Mouse (Mus musculus): ENCODE measurements around the gene Syn3. TPM values are rescaled to one million over a fixed set of nuclear protein-coding genes. Genes with fewer than 3 reads are reported as not detected.

Gene Syn3
- polyA plus RNA-seq, 1 experiment from 2014 or later = 3.7 TPM

- 83% methylated on average over 3 of the region's 3 CpGs for WGBS
- Histone ChIP-seq H3K36me3 (ENCODE audit: control insufficient read depth, insufficient read depth, low read length) (no peaks in the 10 kb centered on the region), H3K27me3 (replicated peaks; ENCODE audit: control insufficient read depth, insufficient read depth, low read length) (no peaks in the 10 kb centered on the region), H3K4me3 (ENCODE audit: low read depth, low read length) (no peak overlapping the region), H3K9me3 (ENCODE audit: control insufficient read depth, low read length) (no peaks in the 10 kb centered on the region), H3K4me1 (replicated peaks; ENCODE audit: control insufficient read depth, insufficient read depth, low read length) (peaks cover 14% of the 10 kb centered on the region; the same call in 1 of the 2 replicates), H3K9ac (ENCODE audit: low read length) (no peak overlapping the region), H3K27ac (ENCODE audit: low read depth) (no peak overlapping the region), H3K4me2 (ENCODE audit: low read length) (no peak overlapping the region)
- ATAC-seq (replicated peaks; ENCODE audit: low FRiP score, low TSS enrichment, low read depth) = no peak
- no peak for DNase-seq (ENCODE audit: low spot score)
Observed at GRCm38 (mm10) chr10:86389357-86389756, 109.3 kb downstream of the Syn3 start.

GRCm38 (mm10) chr10:86388803-86389202 lies 109.9 kb downstream of the Syn3 start:
- H3K4me1 ChIP-seq (replicated peaks; ENCODE audit: control insufficient read depth, insufficient read depth, low read length) = peaks cover 14% of the 10 kb centered on the region; the same call in 1 of the 2 replicates
- no peaks in the 10 kb centered on the region for H3K27me3 ChIP-seq (replicated peaks; ENCODE audit: control insufficient read depth, insufficient read depth, low read length)
- no peak for ATAC-seq (replicated peaks; ENCODE audit: low FRiP score, low TSS enrichment, low read depth)
- H3K27ac ChIP-seq (ENCODE audit: low read depth) = no peak overlapping the region
- 82% methylated on average over 6 of the region's 6 CpGs for WGBS
- H3K9me3 ChIP-seq (ENCODE audit: control insufficient read depth, low read length) = no peaks in the 10 kb centered on the region
- H3K4me2 ChIP-seq (ENCODE audit: low read length) = no peak overlapping the region
- H3K4me3 ChIP-seq (ENCODE audit: low read depth, low read length) = no peak overlapping the region
- H3K36me3 ChIP-seq (ENCODE audit: control insufficient read depth, insufficient read depth, low read length) = no peaks in the 10 kb centered on the region
- DNase-seq (ENCODE audit: low spot score) = no peak
- no peak overlapping the region for H3K9ac ChIP-seq (ENCODE audit: low read length)

- WGBS = 72% methylated on average over 5 of the region's 5 CpGs
- ATAC-seq (replicated peaks; ENCODE audit: low FRiP score, low TSS enrichment, low read depth) = no peak
- H3K9me3 ChIP-seq (ENCODE audit: control insufficient read depth, low read length) = no peaks in the 10 kb centered on the region
- H3K4me3 ChIP-seq (ENCODE audit: low read depth, low read length) = no peak overlapping the region
- H3K27me3 ChIP-seq (replicated peaks; ENCODE audit: control insufficient read depth, insufficient read depth, low read length) = no peaks in the 10 kb centered on the region
- no peak overlapping the region for H3K9ac ChIP-seq (ENCODE audit: low read length)
- peaks cover 14% of the 10 kb centered on the region; the same call in 1 of the 2 replicates for H3K4me1 ChIP-seq (replicated peaks; ENCODE audit: control insufficient read depth, insufficient read depth, low read length)
- no peaks in the 10 kb centered on the region for H3K36me3 ChIP-seq (ENCODE audit: control insufficient read depth, insufficient read depth, low read length)
- DNase-seq (ENCODE audit: low spot score) = no peak
- no peak overlapping the region for H3K4me2 ChIP-seq (ENCODE audit: low read length)
- H3K27ac ChIP-seq (ENCODE audit: low read depth) = no peak overlapping the region
Observed at GRCm38 (mm10) chr10:86387821-86388440, 110.8 kb downstream of the Syn3 start.

- Histone ChIP-seq H3K4me3 (ENCODE audit: low read depth, low read length) (no peak overlapping the region), H3K9ac (ENCODE audit: low read length) (no peak overlapping the region), H3K36me3 (ENCODE audit: control insufficient read depth, insufficient read depth, low read length) (no peaks in the 10 kb centered on the region), H3K27me3 (replicated peaks; ENCODE audit: control insufficient read depth, insufficient read depth, low read length) (no peaks in the 10 kb centered on the region), H3K9me3 (ENCODE audit: control insufficient read depth, low read length) (no peaks in the 10 kb centered on the region), H3K4me2 (ENCODE audit: low read length) (no peak overlapping the region), H3K27ac (ENCODE audit: low read depth) (no peak overlapping the region), H3K4me1 (replicated peaks; ENCODE audit: control insufficient read depth, insufficient read depth, low read length) (peaks cover 14% of the 10 kb centered on the region; the same call in 1 of the 2 replicates)
- no peak for ATAC-seq (replicated peaks; ENCODE audit: low FRiP score, low TSS enrichment, low read depth)
- WGBS = 52% methylated on average over 4 of the region's 4 CpGs
- no peak for DNase-seq (ENCODE audit: low spot score)
Observed at GRCm38 (mm10) chr10:86386232-86386631, 112.5 kb downstream of the Syn3 start.

- no peak overlapping the region for H3K4me3 ChIP-seq (ENCODE audit: low read depth, low read length)
- H3K4me2 ChIP-seq (ENCODE audit: low read length) = no peak overlapping the region
- peaks cover 19% of the 10 kb centered on the region for H3K4me1 ChIP-seq (replicated peaks; ENCODE audit: control insufficient read depth, insufficient read depth, low read length)
- no peaks in the 10 kb centered on the region for H3K27me3 ChIP-seq (replicated peaks; ENCODE audit: control insufficient read depth, insufficient read depth, low read length)
- no peak overlapping the region for H3K9ac ChIP-seq (ENCODE audit: low read length)
- 93% methylated on average over 4 of the region's 4 CpGs for WGBS
- no peaks in the 10 kb centered on the region for H3K9me3 ChIP-seq (ENCODE audit: control insufficient read depth, low read length)
- DNase-seq (ENCODE audit: low spot score) (no peak), ATAC-seq (replicated peaks; ENCODE audit: low FRiP score, low TSS enrichment, low read depth) (no peak)
- H3K36me3 ChIP-seq (ENCODE audit: control insufficient read depth, insufficient read depth, low read length) = no peaks in the 10 kb centered on the region
- no peak overlapping the region for H3K27ac ChIP-seq (ENCODE audit: low read depth)
Observed at GRCm38 (mm10) chr10:86385656-86386055, 113.0 kb downstream of the Syn3 start.

- Histone ChIP-seq H3K4me3 (ENCODE audit: low read depth, low read length) (no peak overlapping the region), H3K27ac (ENCODE audit: low read depth) (no peak overlapping the region), H3K9ac (ENCODE audit: low read length) (no peak overlapping the region), H3K4me1 (replicated peaks; ENCODE audit: control insufficient read depth, insufficient read depth, low read length) (peaks cover 21% of the 10 kb centered on the region), H3K9me3 (ENCODE audit: control insufficient read depth, low read length) (no peaks in the 10 kb centered on the region), H3K27me3 (replicated peaks; ENCODE audit: control insufficient read depth, insufficient read depth, low read length) (no peaks in the 10 kb centered on the region), H3K4me2 (ENCODE audit: low read length) (no peak overlapping the region), H3K36me3 (ENCODE audit: control insufficient read depth, insufficient read depth, low read length) (no peaks in the 10 kb centered on the region)
- DNase-seq (ENCODE audit: low spot score) = no peak
- ATAC-seq (replicated peaks; ENCODE audit: low FRiP score, low TSS enrichment, low read depth) = no peak
- 96% methylated on average over 2 of the region's 2 CpGs for whole genome bisulfite sequencing
Observed at GRCm38 (mm10) chr10:86384655-86385054, 114.0 kb downstream of the Syn3 start.

- no peak overlapping the region for H3K9ac ChIP-seq (ENCODE audit: low read length)
- 0 out of 2 replicates have a peak overlapping the region, but pooled peaks have one; percentile 3 for H3K27ac ChIP-seq (ENCODE audit: low read depth)
- H3K36me3 ChIP-seq (ENCODE audit: control insufficient read depth, insufficient read depth, low read length) = no peaks in the 10 kb centered on the region
- H3K4me3 ChIP-seq (ENCODE audit: low read depth, low read length) = no peak overlapping the region
- no peaks in the 10 kb centered on the region for H3K9me3 ChIP-seq (ENCODE audit: control insufficient read depth, low read length)
- no peaks in the 10 kb centered on the region for H3K27me3 ChIP-seq (replicated peaks; ENCODE audit: control insufficient read depth, insufficient read depth, low read length)
- H3K4me2 ChIP-seq (ENCODE audit: low read length) = no peak overlapping the region
- 19% methylated on average over 2 of the region's 2 CpGs for WGBS
- no peak for DNase-seq (ENCODE audit: low spot score)
- H3K4me1 ChIP-seq (replicated peaks; ENCODE audit: control insufficient read depth, insufficient read depth, low read length) = peaks cover 10% of the 10 kb centered on the region
- peak; percentile 80 for ATAC-seq (replicated peaks; ENCODE audit: low FRiP score, low TSS enrichment, low read depth)
Observed at GRCm38 (mm10) chr10:86381922-86382260, 116.8 kb downstream of the Syn3 start.

- Histone ChIP-seq H3K9me3 (ENCODE audit: control insufficient read depth, low read length) (no peaks in the 10 kb centered on the region), H3K27ac (ENCODE audit: low read depth) (0 out of 2 replicates have a peak overlapping the region, but pooled peaks have one; percentile 3), H3K4me1 (replicated peaks; ENCODE audit: control insufficient read depth, insufficient read depth, low read length) (peaks cover 7% of the 10 kb centered on the region; the same call in 1 of the 2 replicates), H3K36me3 (ENCODE audit: control insufficient read depth, insufficient read depth, low read length) (no peaks in the 10 kb centered on the region), H3K4me2 (ENCODE audit: low read length) (no peak overlapping the region), H3K9ac (ENCODE audit: low read length) (no peak overlapping the region), H3K4me3 (ENCODE audit: low read depth, low read length) (no peak overlapping the region), H3K27me3 (replicated peaks; ENCODE audit: control insufficient read depth, insufficient read depth, low read length) (no peaks in the 10 kb centered on the region)
- ATAC-seq (replicated peaks; ENCODE audit: low FRiP score, low TSS enrichment, low read depth) (peak; percentile 75; the same call in 1 of the 2 replicates), DNase-seq (ENCODE audit: low spot score) (peak; percentile 71)
- 24% methylated on average over 9 of the region's 9 CpGs for WGBS
Observed at GRCm38 (mm10) chr10:86381150-86381921, 117.4 kb downstream of the Syn3 start.
